Mouse (Mus musculus): ENCODE results near the gene Jmjd1c. TPM values are rescaled to one million over a fixed set of nuclear protein-coding genes. Genes with fewer than 3 reads are reported as not detected.

The Jmjd1c gene
- total RNA-seq, 1 experiment: 93.0 TPM

- Histone ChIP-seq H3K9me3 (ENCODE audit: control insufficient read depth, insufficient read depth, low read depth, low read length) (no peaks in the 10 kb centered on the region), H3K27ac (ENCODE audit: insufficient read depth, low read depth, low read length, poor library complexity, severe bottlenecking) (no peak overlapping the region), H3K36me3 (ENCODE audit: control insufficient read depth, insufficient read depth, low read length, poor library complexity, severe bottlenecking) (peaks cover 8% of the 10 kb centered on the region; the same call in 1 of the 2 replicates), H3K4me3 (ENCODE audit: insufficient read depth in 1 of 2, low read depth in 1 of 2, low read length in 2 of 2, poor library complexity in 1 of 2, severe bottlenecking in 1 of 2) (no peak overlapping the region), H3K9ac (ENCODE audit: insufficient read depth, low read depth, low read length, poor library complexity, severe bottlenecking) (no peak overlapping the region), H3K4me1 (ENCODE audit: control insufficient read depth in 2 of 2, insufficient read depth in 2 of 2, low read length in 2 of 2, poor library complexity in 1 of 2) (peaks cover 15 to 25% of the 10 kb centered on the region in 2 experiments)
- in situ Hi-C loops (cut with MboI; ENCODE audit: low sequenced_read_pairs in 2 of 2, unreplicated experiment in 2 of 2): no loop called here
- no peak for DNase-seq (ENCODE audit: low read depth, low spot score)
- no peak for TF ChIP-seq ZNF384 (IDR thresholded peaks at IDR 0.05; ENCODE audit: low read depth, low read length)
- TF ChIP-seq MAFK (IDR thresholded peaks at IDR 0.05; ENCODE audit: insufficient read depth, low read depth, low read length): no peak
- TF ChIP-seq ZC3H11A (IDR thresholded peaks at IDR 0.05; ENCODE audit: borderline replicate concordance, low read depth, low read length): no peak
- TF ChIP-seq HCFC1 (IDR thresholded peaks at IDR 0.05; ENCODE audit: borderline replicate concordance, insufficient read depth, low read length): no peak
- no peak for TF ChIP-seq CHD2 (IDR thresholded peaks at IDR 0.05; ENCODE audit: low read depth, low read length)
Measured at GRCm38 (mm10) chr10:67120180-67120579, 24.3 kb downstream of the Jmjd1c start.

DNA sequence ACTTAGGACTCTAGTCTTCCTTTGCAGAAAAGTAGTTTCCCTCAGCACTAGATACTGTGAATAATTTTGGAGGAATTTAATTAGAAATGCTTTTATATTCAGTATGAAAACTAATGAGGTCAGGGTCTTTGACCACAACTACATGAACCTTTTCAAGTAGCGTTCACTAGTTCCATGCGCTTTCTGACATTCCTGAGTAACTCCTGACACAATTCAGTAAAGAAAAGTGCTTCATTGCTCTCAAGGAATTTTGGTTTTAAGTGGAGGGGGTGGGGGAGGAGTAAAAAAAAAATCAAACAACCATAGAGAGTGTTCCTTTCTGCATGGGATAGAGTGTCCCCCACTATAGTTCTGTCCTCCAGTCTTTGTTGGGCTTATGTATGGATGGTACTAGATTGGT, 24.7 kb downstream of the Jmjd1c start:
- peaks cover 8% of the 10 kb centered on the region; the same call in 1 of the 2 replicates for H3K36me3 ChIP-seq (ENCODE audit: control insufficient read depth, insufficient read depth, low read length, poor library complexity, severe bottlenecking)
- peaks cover 15 to 25% of the 10 kb centered on the region in 2 experiments for H3K4me1 ChIP-seq (ENCODE audit: control insufficient read depth in 2 of 2, insufficient read depth in 2 of 2, low read length in 2 of 2, poor library complexity in 1 of 2)
- in situ Hi-C loops (cut with MboI; ENCODE audit: low sequenced_read_pairs in 2 of 2, unreplicated experiment in 2 of 2): no loop called here
- H3K4me3 ChIP-seq (ENCODE audit: insufficient read depth in 1 of 2, low read depth in 1 of 2, low read length in 2 of 2, poor library complexity in 1 of 2, severe bottlenecking in 1 of 2): no peak overlapping the region
- H3K27ac ChIP-seq (ENCODE audit: insufficient read depth, low read depth, low read length, poor library complexity, severe bottlenecking): no peak overlapping the region
- no peak overlapping the region for H3K9ac ChIP-seq (ENCODE audit: insufficient read depth, low read depth, low read length, poor library complexity, severe bottlenecking)
- DNase-seq (ENCODE audit: low read depth, low spot score): no peak
- no peak for TF ChIP-seq HCFC1 (IDR thresholded peaks at IDR 0.05; ENCODE audit: borderline replicate concordance, insufficient read depth, low read length)
- no peak for TF ChIP-seq CHD2 (IDR thresholded peaks at IDR 0.05; ENCODE audit: low read depth, low read length)
- no peak for TF ChIP-seq ZNF384 (IDR thresholded peaks at IDR 0.05; ENCODE audit: low read depth, low read length)
- no peaks in the 10 kb centered on the region for H3K9me3 ChIP-seq (ENCODE audit: control insufficient read depth, insufficient read depth, low read depth, low read length)

GRCm38 (mm10) chr10:67123756-67124155, 27.8 kb downstream of the Jmjd1c start:
- Histone ChIP-seq H3K4me1 (ENCODE audit: control insufficient read depth in 2 of 2, insufficient read depth in 2 of 2, low read length in 2 of 2, poor library complexity in 1 of 2) (peaks cover 14 to 15% of the 10 kb centered on the region in 2 experiments), H3K9ac (ENCODE audit: insufficient read depth, low read depth, low read length, poor library complexity, severe bottlenecking) (no peak overlapping the region), H3K9me3 (ENCODE audit: control insufficient read depth, insufficient read depth, low read depth, low read length) (no peaks in the 10 kb centered on the region), H3K36me3 (ENCODE audit: control insufficient read depth, insufficient read depth, low read length, poor library complexity, severe bottlenecking) (peaks cover 5% of the 10 kb centered on the region; the same call in 1 of the 2 replicates), H3K4me3 (ENCODE audit: insufficient read depth in 1 of 2, low read depth in 1 of 2, low read length in 2 of 2, poor library complexity in 1 of 2, severe bottlenecking in 1 of 2) (no peak overlapping the region), H3K27ac (ENCODE audit: insufficient read depth, low read depth, low read length, poor library complexity, severe bottlenecking) (no peak overlapping the region)
- in situ Hi-C loops (cut with MboI; ENCODE audit: low sequenced_read_pairs in 2 of 2, unreplicated experiment in 2 of 2): no loop called here
- TF ChIP-seq HCFC1 (IDR thresholded peaks at IDR 0.05; ENCODE audit: borderline replicate concordance, insufficient read depth, low read length) (no peak), ZC3H11A (IDR thresholded peaks at IDR 0.05; ENCODE audit: borderline replicate concordance, low read depth, low read length) (no peak), CHD2 (IDR thresholded peaks at IDR 0.05; ENCODE audit: low read depth, low read length) (no peak), MAFK (IDR thresholded peaks at IDR 0.05; ENCODE audit: insufficient read depth, low read depth, low read length) (no peak), ZNF384 (IDR thresholded peaks at IDR 0.05; ENCODE audit: low read depth, low read length) (no peak)
- no peak for DNase-seq (ENCODE audit: low read depth, low spot score)

DNA sequence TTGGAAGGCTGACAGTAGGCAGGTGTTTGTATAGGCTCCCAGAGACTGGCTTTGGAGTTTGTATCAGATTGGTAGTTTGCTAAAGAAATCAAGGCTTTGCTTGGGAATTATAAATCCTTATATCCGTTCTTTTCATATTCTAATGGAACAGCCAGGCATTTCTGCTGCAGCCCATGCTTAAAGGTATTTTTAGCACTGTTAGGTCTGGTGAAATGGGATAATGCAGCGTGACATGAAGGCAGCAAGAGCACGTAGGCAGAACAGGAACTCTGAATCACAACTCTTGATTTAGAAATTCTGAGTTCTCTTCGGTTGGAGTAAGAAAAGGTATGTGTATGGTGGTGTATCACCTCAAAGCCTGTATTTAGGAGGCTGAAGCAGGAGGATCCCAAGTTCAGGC, 28.2 kb downstream of the Jmjd1c start:
- DNase-seq (ENCODE audit: low read depth, low spot score): no peak
- H3K27ac ChIP-seq (ENCODE audit: insufficient read depth, low read depth, low read length, poor library complexity, severe bottlenecking): no peak overlapping the region

More for the DNA sequence above, 28.2 kb downstream of the Jmjd1c start:
- Histone ChIP-seq H3K4me3 (ENCODE audit: insufficient read depth in 1 of 2, low read depth in 1 of 2, low read length in 2 of 2, poor library complexity in 1 of 2, severe bottlenecking in 1 of 2) (no peak overlapping the region), H3K4me1 (ENCODE audit: control insufficient read depth in 2 of 2, insufficient read depth in 2 of 2, low read length in 2 of 2, poor library complexity in 1 of 2) (peaks cover 14 to 15% of the 10 kb centered on the region in 2 experiments), H3K36me3 (ENCODE audit: control insufficient read depth, insufficient read depth, low read length, poor library complexity, severe bottlenecking) (peaks cover 5% of the 10 kb centered on the region), H3K9me3 (ENCODE audit: control insufficient read depth, insufficient read depth, low read depth, low read length) (no peaks in the 10 kb centered on the region), H3K9ac (ENCODE audit: insufficient read depth, low read depth, low read length, poor library complexity, severe bottlenecking) (no peak overlapping the region)
- TF ChIP-seq HCFC1 (IDR thresholded peaks at IDR 0.05; ENCODE audit: borderline replicate concordance, insufficient read depth, low read length): no peak
- TF ChIP-seq ZNF384 (IDR thresholded peaks at IDR 0.05; ENCODE audit: low read depth, low read length): no peak
- TF ChIP-seq MAFK (IDR thresholded peaks at IDR 0.05; ENCODE audit: insufficient read depth, low read depth, low read length): no peak
- no peak for TF ChIP-seq CHD2 (IDR thresholded peaks at IDR 0.05; ENCODE audit: low read depth, low read length)
- TF ChIP-seq ZC3H11A (IDR thresholded peaks at IDR 0.05; ENCODE audit: borderline replicate concordance, low read depth, low read length): no peak
- in situ Hi-C loops (cut with MboI; ENCODE audit: low sequenced_read_pairs in 2 of 2, unreplicated experiment in 2 of 2): no loop called here
